Mouse (Mus musculus) erythroblast, embryonic 14.5 days (primary cell): Measurements from ENCODE around the gene Nfe2l1.

Experiments
- GATA1 ChIP-seq: IDR thresholded peaks from 2 replicates; pipeline ENCODE4 v1.6.1; 2012; ENCODE audit warnings: low read length, inconsistent platforms, mixed read lengths
- TAL1 ChIP-seq: IDR thresholded peaks from 3 replicates; pipeline ENCODE4 v1.6.1; 2012; ENCODE audit warnings: low read length, inconsistent platforms, mixed read lengths

DNA sequence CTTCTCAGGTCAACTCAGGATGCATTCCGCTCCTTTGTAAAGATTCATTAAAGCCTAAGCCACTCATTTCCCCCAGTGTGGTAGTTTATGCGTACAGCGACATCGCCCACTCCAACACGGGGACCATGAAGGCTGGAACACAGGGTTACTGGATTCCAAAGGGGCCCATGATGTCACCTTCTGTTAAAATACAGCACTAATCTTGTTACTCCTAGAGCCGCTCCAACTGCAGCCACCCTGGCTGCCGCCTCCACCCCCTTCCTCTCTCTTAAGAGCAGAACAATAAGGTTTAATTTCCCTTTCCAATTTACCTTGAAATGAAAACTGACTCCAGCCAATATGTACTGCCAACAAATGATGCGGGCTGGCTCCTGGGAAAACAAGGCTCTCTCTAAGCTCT lies 54.7 kb downstream of the Nfe2l1 start:
- TF ChIP-seq TAL1 (no peak), GATA1 (no peak)
